Mouse (Mus musculus): ENCODE measurements around the gene Arl5a.

Gene Arl5a

GRCm38 (mm10) chr2:52367248-52367647 is 57.5 kb downstream of the Arl5a start:
- no peak for DNase-seq (ENCODE audit: low read depth, low spot score)

- no peak for DNase-seq (ENCODE audit: low read depth, low spot score)
Measured at GRCm38 (mm10) chr2:52361086-52361485, 63.6 kb downstream of the Arl5a start.

GRCm38 (mm10) chr2:52359722-52360121 is 65.0 kb downstream of the Arl5a start:
- DNase-seq (ENCODE audit: low read depth, low spot score) = no peak

- no peak for DNase-seq (ENCODE audit: low read depth, low spot score)
Measured at GRCm38 (mm10) chr2:52358156-52358555, 66.5 kb downstream of the Arl5a start.

- DNase-seq (ENCODE audit: low read depth, low spot score) = no peak
Measured at GRCm38 (mm10) chr2:52351029-52351428, 73.7 kb downstream of the Arl5a start.

All from ES-CJ7 (cell line).